Mouse (Mus musculus) bone marrow macrophage, adult 2 months (primary cell): ENCODE data around the gene Pga5. TPM values are rescaled to one million over a fixed set of nuclear protein-coding genes. Genes with fewer than 3 reads are reported as not detected.

ENCODE experiments used
- H3K27ac ChIP-seq: 2 replicates; pipeline ENCODE4 v1.5.1; 2012; ENCODE audit warnings: low read depth, low read length; ENCODE audit not compliant: insufficient read depth
- H3K4me1 ChIP-seq: 2 replicates; pipeline ENCODE4 v1.6.1; 2012; ENCODE audit warnings: low read length; ENCODE audit not compliant: control insufficient read depth, insufficient read depth
- H3K4me3 ChIP-seq: 2 replicates; pipeline ENCODE4 v1.5.1; 2012; ENCODE audit warnings: mild to moderate bottlenecking, low read length, moderate library complexity; ENCODE audit not compliant: insufficient read depth
- CTCF ChIP-seq: IDR thresholded peaks from 2 replicates; pipeline ENCODE4 v1.5.1; 2012; ENCODE audit warnings: low read depth, mild to moderate bottlenecking, low read length, moderate library complexity
- POLR2A ChIP-seq: IDR thresholded peaks from 2 replicates; pipeline ENCODE4 v1.6.1; 2012; ENCODE audit warnings: mild to moderate bottlenecking, low read depth, low read length, borderline replicate concordance
- polyA plus RNA-seq: library from polyadenylated mRNA; stranded (reverse); fragments of >200 nt; gene quantifications from 2 replicates; pipeline ENCODE4 v1.2.4, GENCODE M21; 2012; ENCODE audit not compliant: missing spikeins, insufficient read depth, insufficient read length

Pga5 gene
- polyA plus RNA-seq, 1 experiment = not detected

DNA sequence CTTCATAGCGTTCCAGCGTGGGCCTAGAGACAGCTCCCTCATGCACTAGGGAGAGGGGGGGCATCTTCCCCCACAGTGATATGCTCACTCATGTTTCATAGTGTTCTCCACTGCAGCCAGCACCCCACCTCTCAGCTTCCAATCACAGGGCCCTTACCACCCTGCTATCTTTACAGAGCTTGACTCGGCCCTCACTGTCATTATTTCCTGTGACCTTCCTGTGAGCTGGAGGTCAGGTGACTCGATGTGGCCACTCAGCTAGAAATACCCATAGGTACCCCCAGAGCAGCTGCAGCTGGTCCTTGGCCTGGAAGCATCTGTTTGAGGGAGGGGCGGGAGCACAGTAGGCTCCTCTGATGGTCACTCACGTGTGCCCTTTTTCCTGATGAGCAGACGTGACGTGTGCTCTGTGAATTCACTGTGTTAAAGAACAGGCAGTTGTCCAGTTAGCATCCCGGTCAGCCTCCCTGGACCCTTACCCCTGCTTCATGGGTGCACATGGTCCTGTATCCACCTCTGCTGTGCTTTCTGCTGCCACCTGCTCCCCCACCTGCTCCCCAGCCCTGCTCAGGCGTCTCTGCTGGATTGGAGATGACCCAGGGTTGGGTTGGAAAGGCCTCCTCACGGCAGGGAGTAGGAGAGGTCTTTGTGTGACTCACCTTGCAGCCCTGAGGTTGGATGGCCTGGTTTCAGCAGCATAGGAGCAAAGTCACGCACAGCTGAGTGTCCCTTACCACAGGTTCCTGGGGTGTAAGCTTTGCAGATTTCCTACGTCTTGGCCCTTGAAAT lies 29.4 kb upstream of the Pga5 start:
- Histone ChIP-seq H3K4me3 (no peak overlapping the region), H3K4me1 (peaks cover 29% of the 10 kb centered on the region), H3K27ac (no peak overlapping the region)
- no peak for TF ChIP-seq POLR2A
- TF ChIP-seq CTCF = no peak

- H3K27ac ChIP-seq = no peak overlapping the region
- peaks cover 56% of the 10 kb centered on the region for H3K4me1 ChIP-seq
Measured at GRCm38 (mm10) chr19:10703470-10703869, 25.6 kb upstream of the Pga5 start.

GRCm38 (mm10) chr19:10702125-10702524 lies 24.3 kb upstream of the Pga5 start:
- no peak for TF ChIP-seq CTCF
- no peak for TF ChIP-seq POLR2A
- Histone ChIP-seq H3K4me1 (peaks cover 69% of the 10 kb centered on the region), H3K4me3 (no peak overlapping the region), H3K27ac (no peak overlapping the region)

More at GRCm38 (mm10) chr19:10703470-10703869, 25.6 kb upstream of the Pga5 start:
- TF ChIP-seq POLR2A (no peak), CTCF (no peak)
- H3K4me3 ChIP-seq = no peak overlapping the region

- Histone ChIP-seq H3K4me1 (peaks cover 72% of the 10 kb centered on the region), H3K27ac (no peak overlapping the region), H3K4me3 (no peak overlapping the region)
- no peak for TF ChIP-seq CTCF
- TF ChIP-seq POLR2A = no peak
Measured at GRCm38 (mm10) chr19:10701013-10701726, 23.3 kb upstream of the Pga5 start.

DNA sequence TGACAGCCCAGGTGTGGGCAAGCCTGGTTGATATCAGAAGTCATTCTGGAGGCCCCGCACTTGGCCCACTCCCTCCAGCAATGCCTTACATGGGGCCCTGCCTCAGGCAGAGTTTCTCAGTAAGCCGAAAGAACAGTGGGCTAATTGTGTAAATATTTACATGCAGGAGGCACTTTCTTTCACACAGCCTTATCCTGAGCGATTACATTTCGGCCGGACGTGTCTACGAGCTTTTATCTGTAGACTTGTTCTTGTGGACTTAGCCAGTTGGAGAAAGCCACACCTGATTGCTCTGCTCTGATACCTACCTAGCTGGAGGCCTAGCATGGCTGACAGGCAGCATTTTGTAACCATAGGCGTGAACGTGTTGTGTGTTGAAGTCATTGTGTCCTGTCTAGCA lies 22.0 kb upstream of the Pga5 start:
- Histone ChIP-seq H3K27ac (no peak overlapping the region), H3K4me3 (no peak overlapping the region), H3K4me1 (peaks cover 82% of the 10 kb centered on the region)
- TF ChIP-seq CTCF (no peak), POLR2A (no peak)

- Histone ChIP-seq H3K27ac (peak overlapping the region; percentile 77), H3K4me3 (no peak overlapping the region), H3K4me1 (peaks cover 83% of the 10 kb centered on the region)
- TF ChIP-seq POLR2A (no peak), CTCF (no peak)
Measured at GRCm38 (mm10) chr19:10698131-10698991, 20.5 kb upstream of the Pga5 start.

GRCm38 (mm10) chr19:10695801-10696200 lies 17.9 kb upstream of the Pga5 start:
- Histone ChIP-seq H3K4me1 (peaks cover 81% of the 10 kb centered on the region), H3K27ac (no peak overlapping the region), H3K4me3 (no peak overlapping the region)
- TF ChIP-seq POLR2A (no peak), CTCF (no peak)

DNA sequence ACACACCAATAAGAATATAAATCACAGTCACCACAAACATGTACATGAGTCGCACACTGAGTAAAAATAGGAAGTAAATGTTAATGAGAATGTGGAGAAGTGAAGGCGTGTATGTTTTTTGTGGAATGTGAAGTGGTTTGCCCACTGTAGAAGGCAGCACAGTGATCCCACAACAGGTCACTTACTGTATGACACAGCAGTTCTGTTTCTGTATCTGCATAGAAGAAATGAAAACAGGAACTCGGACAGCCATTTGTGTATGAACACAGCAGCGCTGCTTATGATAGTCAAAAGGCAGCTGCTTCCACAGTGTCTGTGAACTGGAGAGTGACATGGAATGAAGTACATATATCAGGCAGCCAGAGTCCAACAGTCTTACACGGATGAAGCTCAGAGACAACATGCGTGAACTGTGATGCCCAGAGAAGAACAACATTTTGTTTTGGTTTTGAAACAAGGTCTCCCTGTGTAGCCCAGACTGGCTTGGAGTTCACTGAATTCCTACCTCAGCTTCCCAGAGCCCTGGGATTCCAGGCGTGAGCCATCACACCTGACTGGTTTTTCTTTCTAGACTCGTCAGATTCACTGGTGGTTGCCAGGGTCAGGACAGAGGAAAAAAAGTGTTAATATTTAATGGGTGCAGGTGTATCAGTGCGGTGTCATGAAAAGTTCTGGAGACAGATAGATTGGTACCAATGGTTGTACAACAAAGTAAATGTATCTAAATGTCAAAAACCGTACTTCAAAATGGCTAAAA lies 16.2 kb upstream of the Pga5 start:
- TF ChIP-seq POLR2A = no peak
- TF ChIP-seq CTCF = no peak
- Histone ChIP-seq H3K4me3 (peak overlapping the region; percentile 45), H3K27ac (peak overlapping the region; percentile 97), H3K4me1 (peaks cover 78% of the 10 kb centered on the region)

GRCm38 (mm10) chr19:10692361-10692760 lies 14.5 kb upstream of the Pga5 start:
- TF ChIP-seq POLR2A (no peak), CTCF (no peak)
- Histone ChIP-seq H3K4me1 (peaks cover 68% of the 10 kb centered on the region), H3K4me3 (no peak overlapping the region), H3K27ac (peak overlapping the region; percentile 55)
